Mouse (Mus musculus) liver, embryonic 14.5 days (tissue): ENCODE measurements around the gene Fmnl3.

ENCODE experiments used
- CTCF ChIP-seq: IDR thresholded peaks from 2 replicates; pipeline ENCODE4 v1.5.1; 2016; ENCODE audit warnings: antibody characterized with exemption, low read depth, control low read depth
- EP300 ChIP-seq: IDR thresholded peaks from 2 replicates; pipeline ENCODE4 v1.6.1; 2016; ENCODE audit warnings: antibody characterized with exemption, low read depth

DNA sequence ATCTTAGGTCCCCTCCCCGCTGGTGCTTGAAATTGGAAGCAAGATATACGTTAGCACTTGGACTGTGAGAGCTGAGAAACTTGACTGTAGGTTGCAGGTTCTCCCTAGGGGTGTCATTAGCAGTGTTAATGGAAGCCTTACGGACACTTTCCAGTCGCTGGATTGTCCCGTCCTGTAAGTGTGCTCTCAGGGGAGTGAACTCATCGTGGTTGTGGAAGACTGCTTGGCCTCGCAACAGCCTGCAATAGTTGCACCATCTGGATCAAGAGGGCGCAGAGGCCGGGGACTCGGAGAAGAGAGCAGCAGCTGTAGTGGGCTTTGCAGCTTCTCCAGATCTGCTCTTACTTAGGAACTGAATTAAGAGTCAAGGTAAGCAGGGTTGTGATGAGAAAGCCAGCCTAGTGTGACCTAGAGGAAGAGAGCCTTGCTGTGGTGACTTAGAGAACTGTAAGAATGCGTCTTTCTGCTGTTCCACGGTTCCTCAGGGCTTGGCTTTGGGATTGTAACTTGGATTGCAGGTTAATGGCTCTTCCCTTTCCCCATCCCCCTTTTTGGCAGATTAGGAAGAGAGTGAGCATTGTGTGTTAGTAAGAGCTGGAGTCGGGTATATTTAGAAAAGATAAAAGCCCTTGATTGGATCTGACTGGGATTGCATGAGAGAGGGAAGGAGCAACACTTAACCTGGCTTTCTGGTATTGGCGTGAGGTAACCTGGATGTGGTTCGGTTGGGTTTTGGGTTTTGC, 29.4 kb upstream of the Fmnl3 start:
- TF ChIP-seq EP300 (no peak), CTCF (no peak)
